8 mouse cellular contexts compared by ENCODE assay signal in genomic region chr3:88603714-88604161, GRCm38 (mm10). TPM values are rescaled to one million over a fixed set of nuclear protein-coding genes. Genes with fewer than 3 reads are reported as not detected.
DNase-seq lines count a peak whose midpoint lies in the region; ATAC-seq and TF ChIP-seq lines count a peak whose summit lies in the region.

No protein-coding gene starts in this region.

- H3K27me3 ChIP-seq in lung, embryonic 14.5 days (ENCODE audit: insufficient read depth, low read length), result no peaks in the 10 kb centered on the region

- H3K4me2 ChIP-seq in lung, embryonic 14.5 days, result no peak overlapping the region

- H3K9me3 ChIP-seq in lung, embryonic 14.5 days (ENCODE audit: low read depth, low read length), result no peaks in the 10 kb centered on the region

- DNase-seq in cerebellum, adult 18-20 months, result peak; percentile 57 to 68
- DNase-seq in CD4-positive, CD25-positive, alpha-beta regulatory T cell, adult 2 months (ENCODE audit: low read depth, low spot score), result peak; percentile 87
- peak; percentile 60 for DNase-seq in gastrocnemius, postnatal 14 days
- peak; percentile 88 for DNase-seq in kidney, adult 11 months
- peak; percentile 81 for DNase-seq in lung, embryonic 14.5 days
- DNase-seq in spleen, postnatal 4 days (ENCODE audit: low spot score in 2 of 2), result peak; percentile 70 to 87

- TF ChIP-seq POLR2A in bone marrow macrophage, adult 2 months (IDR thresholded peaks at IDR 0.05; ENCODE audit: borderline replicate concordance, low read depth, low read length), result no peak

- peak; percentile 83 for TF ChIP-seq CTCF in bone marrow macrophage, adult 2 months (IDR thresholded peaks at IDR 0.05; ENCODE audit: low read depth, low read length)
- TF ChIP-seq CTCF in lung, embryonic 14.5 days (IDR thresholded peaks at IDR 0.05; ENCODE audit: low read depth), result peak; percentile 84

- intact Hi-C loops in gastrocnemius, postnatal 14 days (cut with DNase I; ENCODE audit: low total_unique reads), result no loop called here

- 18% methylated on average over 6 of the region's 6 CpGs for WGBS in lung, embryonic 14.5 days

- ATAC-seq in cerebellum, adult (ENCODE audit: insufficient number of reproducible peaks, low FRiP score, low TSS enrichment), result no peak
- peak; percentile 45; the same call in 1 of the 2 replicates for ATAC-seq in lung, embryonic 14.5 days (ENCODE audit: insufficient read depth)

- H3K4me1 ChIP-seq in bone marrow macrophage, adult 2 months (ENCODE audit: control insufficient read depth, insufficient read depth, low read length), result peaks cover 41% of the 10 kb centered on the region
- no peaks in the 10 kb centered on the region for H3K4me1 ChIP-seq in lung, embryonic 14.5 days (ENCODE audit: insufficient read depth)

- no peak overlapping the region for H3K9ac ChIP-seq in lung, embryonic 14.5 days

- H3K36me3 ChIP-seq in lung, embryonic 14.5 days (ENCODE audit: insufficient read depth), result no peaks in the 10 kb centered on the region

- peak overlapping the region; percentile 64 for H3K27ac ChIP-seq in bone marrow macrophage, adult 2 months (ENCODE audit: insufficient read depth, low read depth, low read length)
- peak overlapping the region; percentile 21 for H3K27ac ChIP-seq in lung, embryonic 14.5 days (ENCODE audit: low read depth)

- H3K4me3 ChIP-seq in bone marrow macrophage, adult 2 months (ENCODE audit: insufficient read depth, low read length), result no peak overlapping the region
- no peak overlapping the region for H3K4me3 ChIP-seq in lung, embryonic 14.5 days (ENCODE audit: low read depth, low read length)

RNA-seq across cellular contexts. Expression of gene Arhgef2, which starts 2.0 kb away (rescaled TPM):
- 140 and 154 TPM in 2 replicates for polyA plus RNA-seq in bone marrow macrophage, adult 2 months (2012; ENCODE audit: insufficient read depth, insufficient read length, missing spikeins)
- 10 to 100 TPM; 42.5 to 48.1 TPM for total RNA-seq in gastrocnemius, postnatal 14 days (2021)
- polyA plus RNA-seq in lung, embryonic 14.5 days (2014; fragmentation: Nextera tagmentation; extraction: Ambion mirVana), result 115 and 127 TPM in 2 replicates

RNA-seq across cellular contexts. Expression of gene Ssr2, which starts 28.1 kb away (rescaled TPM):
- polyA plus RNA-seq in bone marrow macrophage, adult 2 months (2012; ENCODE audit: insufficient read depth, insufficient read length, missing spikeins), result 71.3 and 83.2 TPM in 2 replicates
- 10 to 100 TPM; 80.7 to 98.2 TPM for total RNA-seq in gastrocnemius, postnatal 14 days (2021)
- polyA plus RNA-seq in lung, embryonic 14.5 days (2014; fragmentation: Nextera tagmentation; extraction: Ambion mirVana), result 278 and 285 TPM in 2 replicates

RNA-seq across cellular contexts. Expression of gene Rxfp4, which starts 49.2 kb away (rescaled TPM):
- not detected in 2 replicates for polyA plus RNA-seq in bone marrow macrophage, adult 2 months (2012; ENCODE audit: insufficient read depth, insufficient read length, missing spikeins)
- total RNA-seq in gastrocnemius, postnatal 14 days (2021), result not detected
- polyA plus RNA-seq in lung, embryonic 14.5 days (2014; fragmentation: Nextera tagmentation; extraction: Ambion mirVana), result not detected in 2 replicates

RNA-seq across cellular contexts. Expression of gene Ubqln4, which starts 50.2 kb away (rescaled TPM):
- polyA plus RNA-seq in bone marrow macrophage, adult 2 months (2012; ENCODE audit: insufficient read depth, insufficient read length, missing spikeins), result 22.9 and 25.8 TPM in 2 replicates
- 10 to 100 TPM; 42.0 to 45.5 TPM for total RNA-seq in gastrocnemius, postnatal 14 days (2021)
- 64.9 and 68.5 TPM in 2 replicates for polyA plus RNA-seq in lung, embryonic 14.5 days (2014; fragmentation: Nextera tagmentation; extraction: Ambion mirVana)

RNA-seq across cellular contexts. Expression of gene Lamtor2, which starts 50.9 kb away (rescaled TPM):
- 149 and 154 TPM in 2 replicates for polyA plus RNA-seq in bone marrow macrophage, adult 2 months (2012; ENCODE audit: insufficient read depth, insufficient read length, missing spikeins)
- total RNA-seq in gastrocnemius, postnatal 14 days (2021), result 10 to 100 TPM; 78.3 to 80.4 TPM
- polyA plus RNA-seq in lung, embryonic 14.5 days (2014; fragmentation: Nextera tagmentation; extraction: Ambion mirVana), result 77.6 and 93.9 TPM in 2 replicates
